Mouse (Mus musculus): ENCODE measurements at regions not wholly inside any gene's neighbourhood (a gene's known extent, or its start where the extent isn't known, plus 50 kb on each side); places are given as distances from the start of the nearest gene placed in this dataset.

GRCm38 (mm10) chr16:62605920-62606319, 180.7 kb downstream of the Nsun3 start:
- H3K4me3 ChIP-seq = no peak overlapping the region
- no peaks in the 10 kb centered on the region for H3K9me3 ChIP-seq
- no peak overlapping the region for H3K4me2 ChIP-seq (replicated peaks)
- no peak overlapping the region for H3K9ac ChIP-seq
- 88% methylated on average over 1 of the region's 1 CpGs for WGBS
- no peaks in the 10 kb centered on the region for H3K36me3 ChIP-seq
- no peaks in the 10 kb centered on the region for H3K27me3 ChIP-seq
- no peaks in the 10 kb centered on the region for H3K4me1 ChIP-seq
- no peak overlapping the region for H3K27ac ChIP-seq
- no peak for ATAC-seq (ENCODE audit: low FRiP score, low read depth)

GRCm38 (mm10) chr16:62562051-62562450, 224.6 kb downstream of the Nsun3 start:
- H3K36me3 ChIP-seq = no peaks in the 10 kb centered on the region
- H3K27ac ChIP-seq = no peak overlapping the region
- no peaks in the 10 kb centered on the region for H3K27me3 ChIP-seq
- H3K9me3 ChIP-seq = no peaks in the 10 kb centered on the region
- H3K9ac ChIP-seq = no peak overlapping the region
- no peak overlapping the region for H3K4me2 ChIP-seq (replicated peaks)
- H3K4me3 ChIP-seq = no peak overlapping the region
- 0 out of 2 replicates have a peak, but pooled peaks have one; percentile 64 for ATAC-seq (ENCODE audit: low FRiP score, low read depth)
- H3K4me1 ChIP-seq = no peaks in the 10 kb centered on the region
- 33% methylated on average over 4 of the region's 4 CpGs for WGBS

DNA sequence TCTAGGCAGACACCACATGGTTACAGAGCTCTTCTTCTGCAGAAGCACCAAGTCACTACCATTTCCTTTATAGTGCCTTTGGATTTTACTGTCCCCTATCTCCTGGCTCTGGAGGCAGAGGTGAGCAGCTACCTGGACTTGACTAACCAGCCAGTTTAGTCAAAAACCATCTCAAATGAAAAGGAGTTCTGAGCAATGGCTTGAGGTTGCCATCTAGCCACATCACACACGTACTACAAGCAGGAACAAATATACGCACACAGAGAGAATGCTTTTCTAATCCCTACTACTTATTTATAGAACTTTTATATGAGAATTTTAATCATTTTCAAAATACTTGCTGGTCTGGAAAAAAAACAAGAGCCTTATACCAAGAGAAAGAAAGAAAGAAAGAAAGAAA, 243.5 kb downstream of the Nsun3 start:
- no peaks in the 10 kb centered on the region for H3K27me3 ChIP-seq
- no peaks in the 10 kb centered on the region for H3K9me3 ChIP-seq
- no peak for ATAC-seq (ENCODE audit: low FRiP score, low read depth)
- no peak overlapping the region for H3K4me2 ChIP-seq (replicated peaks)
- 75% methylated on average over 2 of the region's 2 CpGs for WGBS
- no peak overlapping the region for H3K9ac ChIP-seq
- H3K27ac ChIP-seq = no peak overlapping the region
- H3K36me3 ChIP-seq = no peaks in the 10 kb centered on the region
- H3K4me1 ChIP-seq = no peaks in the 10 kb centered on the region
- H3K4me3 ChIP-seq = no peak overlapping the region

DNA sequence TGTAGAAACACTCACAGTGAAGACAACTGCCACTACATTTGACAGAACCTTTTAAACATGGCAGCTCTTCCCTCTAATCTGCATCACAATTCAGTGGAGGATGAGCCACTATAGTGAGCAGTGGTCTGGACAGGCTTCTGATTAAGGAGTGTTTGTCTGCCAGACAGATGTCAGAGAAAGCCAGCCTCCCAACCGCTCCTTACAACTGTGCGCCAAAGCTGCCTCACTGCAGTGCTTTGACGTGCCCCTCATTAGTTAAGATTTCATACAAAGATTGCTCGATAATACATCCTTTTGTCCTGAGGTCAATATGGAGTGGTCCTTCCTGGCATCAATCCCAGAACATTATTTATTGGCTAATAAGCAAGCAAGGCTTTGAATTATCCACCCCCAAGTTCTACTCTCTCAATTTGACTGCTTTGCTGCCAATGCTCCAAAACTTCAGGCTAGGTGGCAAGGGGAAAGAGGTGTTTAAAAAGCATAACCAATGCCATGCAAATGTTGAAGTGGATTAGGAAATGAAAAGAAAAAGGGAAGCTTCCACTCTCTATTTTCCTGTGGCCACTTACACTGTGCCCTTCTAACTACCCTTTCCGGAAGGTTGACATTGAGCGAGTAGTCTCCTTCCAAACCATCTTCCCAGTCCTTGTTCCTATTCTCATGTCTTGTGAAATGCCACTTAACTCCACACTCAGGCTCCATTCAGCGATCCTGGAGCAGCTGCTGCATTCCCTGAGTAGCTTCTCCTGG, 248.7 kb downstream of the Nsun3 start:
- Histone ChIP-seq H3K9me3 (no peaks in the 10 kb centered on the region), H3K9ac (no peak overlapping the region), H3K4me1 (no peaks in the 10 kb centered on the region), H3K27me3 (no peaks in the 10 kb centered on the region), H3K27ac (no peak overlapping the region), H3K4me3 (no peak overlapping the region), H3K36me3 (no peaks in the 10 kb centered on the region), H3K4me2 (replicated peaks) (no peak overlapping the region)
- ATAC-seq (ENCODE audit: low FRiP score, low read depth) = no peak
- WGBS = 76% methylated on average over 7 of the region's 7 CpGs

DNA sequence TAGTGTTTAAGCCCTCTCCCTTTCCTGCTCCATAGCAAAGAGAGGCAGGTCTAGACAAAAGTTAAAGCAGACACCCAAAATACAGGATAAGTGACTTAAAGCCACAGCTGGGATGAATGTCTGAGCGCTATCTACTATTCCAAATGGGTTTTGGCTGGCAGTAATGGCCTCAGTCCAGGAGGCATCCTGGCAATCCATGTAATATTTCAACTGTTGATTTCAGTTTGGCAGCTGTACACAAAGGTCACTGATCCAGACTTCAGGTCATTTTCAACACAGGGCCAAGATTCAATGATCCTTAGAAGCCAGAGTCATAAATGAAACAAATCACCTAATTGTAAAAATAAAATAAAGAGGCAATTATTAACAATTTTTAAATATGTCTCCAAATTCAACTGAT, 277.3 kb downstream of the Nsun3 start:
- Histone ChIP-seq H3K27me3 (no peaks in the 10 kb centered on the region), H3K4me3 (no peak overlapping the region), H3K4me2 (replicated peaks) (no peak overlapping the region), H3K4me1 (no peaks in the 10 kb centered on the region), H3K36me3 (no peaks in the 10 kb centered on the region), H3K9ac (no peak overlapping the region), H3K9me3 (no peaks in the 10 kb centered on the region), H3K27ac (no peak overlapping the region)
- WGBS = 91% methylated on average over 1 of the region's 1 CpGs
- no peak for ATAC-seq (ENCODE audit: low FRiP score, low read depth)

GRCm38 (mm10) chr16:62506725-62507482, 279.7 kb downstream of the Nsun3 start:
- Histone ChIP-seq H3K27me3 (no peaks in the 10 kb centered on the region), H3K27ac (no peak overlapping the region), H3K4me2 (replicated peaks) (no peak overlapping the region), H3K9ac (no peak overlapping the region), H3K9me3 (no peaks in the 10 kb centered on the region), H3K36me3 (no peaks in the 10 kb centered on the region), H3K4me1 (no peaks in the 10 kb centered on the region), H3K4me3 (no peak overlapping the region)
- no peak for ATAC-seq (ENCODE audit: low FRiP score, low read depth)
- WGBS = 55% methylated on average over 2 of the region's 2 CpGs

- Histone ChIP-seq H3K9ac (no peak overlapping the region), H3K9me3 (no peaks in the 10 kb centered on the region), H3K36me3 (no peaks in the 10 kb centered on the region), H3K27me3 (no peaks in the 10 kb centered on the region), H3K4me3 (no peak overlapping the region), H3K4me1 (no peaks in the 10 kb centered on the region), H3K4me2 (replicated peaks) (no peak overlapping the region), H3K27ac (no peak overlapping the region)
- WGBS = 52% methylated on average over 6 of the region's 6 CpGs
- ATAC-seq (ENCODE audit: low FRiP score, low read depth) = no peak
These were observed 285.7 kb downstream of the Nsun3 start for GRCm38 (mm10) chr16:62500870-62501269.

DNA sequence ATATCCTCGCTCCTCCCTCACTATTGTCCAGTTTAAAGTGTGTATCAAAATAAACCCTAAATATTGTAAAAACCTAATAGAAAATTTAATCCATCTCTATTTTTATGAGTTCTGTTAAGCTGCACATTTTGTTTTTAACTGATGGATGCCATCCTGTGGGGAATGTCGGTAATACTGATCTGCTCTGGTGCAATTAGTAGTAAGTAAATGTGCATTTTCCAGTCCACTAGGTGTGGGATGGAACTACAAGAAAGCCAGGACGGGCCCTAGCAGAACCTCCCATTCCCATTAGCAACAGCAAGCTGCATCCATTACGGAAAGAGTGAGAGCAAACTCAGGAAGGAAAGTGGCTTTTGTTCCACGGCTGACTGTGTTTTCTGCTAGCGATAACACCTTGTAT, 286.3 kb downstream of the Nsun3 start:
- 62% methylated on average over 6 of the region's 6 CpGs for WGBS
- Histone ChIP-seq H3K36me3 (no peaks in the 10 kb centered on the region), H3K9ac (no peak overlapping the region), H3K4me2 (replicated peaks) (no peak overlapping the region), H3K4me3 (no peak overlapping the region), H3K27me3 (no peaks in the 10 kb centered on the region), H3K27ac (no peak overlapping the region), H3K9me3 (no peaks in the 10 kb centered on the region), H3K4me1 (no peaks in the 10 kb centered on the region)
- no peak for ATAC-seq (ENCODE audit: low FRiP score, low read depth)

GRCm38 (mm10) chr16:62498761-62499160, 287.9 kb downstream of the Nsun3 start:
- H3K27ac ChIP-seq = no peak overlapping the region
- WGBS = 77% methylated on average over 5 of the region's 5 CpGs
- no peaks in the 10 kb centered on the region for H3K4me1 ChIP-seq
- H3K27me3 ChIP-seq = no peaks in the 10 kb centered on the region
- no peak for ATAC-seq (ENCODE audit: low FRiP score, low read depth)
- H3K9ac ChIP-seq = no peak overlapping the region
- H3K36me3 ChIP-seq = no peaks in the 10 kb centered on the region
- H3K4me2 ChIP-seq (replicated peaks) = no peak overlapping the region
- H3K4me3 ChIP-seq = no peak overlapping the region
- no peaks in the 10 kb centered on the region for H3K9me3 ChIP-seq

DNA sequence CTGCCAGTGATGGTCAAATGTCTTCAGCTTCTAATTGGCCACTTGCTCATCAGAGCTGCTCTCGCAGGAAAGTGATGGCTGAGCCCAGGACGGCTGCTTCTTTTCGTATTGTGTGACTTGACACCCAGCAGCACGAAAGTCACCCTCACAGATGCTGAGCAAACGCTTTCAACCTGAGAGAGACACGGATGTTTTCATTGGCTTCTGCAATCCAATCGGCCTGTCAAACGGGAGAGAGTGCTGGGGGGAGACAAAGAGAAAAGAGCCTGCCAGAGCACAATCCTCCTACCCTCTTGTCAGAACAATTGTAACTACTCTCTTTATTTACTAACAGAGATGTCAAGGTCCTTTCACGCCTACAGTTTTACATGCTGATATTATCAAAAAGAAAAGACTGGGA, 289.9 kb downstream of the Nsun3 start:
- Histone ChIP-seq H3K9ac (no peak overlapping the region), H3K4me2 (replicated peaks) (no peak overlapping the region), H3K36me3 (no peaks in the 10 kb centered on the region), H3K4me3 (no peak overlapping the region), H3K4me1 (no peaks in the 10 kb centered on the region), H3K27me3 (no peaks in the 10 kb centered on the region), H3K9me3 (no peaks in the 10 kb centered on the region), H3K27ac (no peak overlapping the region)
- 57% methylated on average over 9 of the region's 9 CpGs for WGBS
- no peak for ATAC-seq (ENCODE audit: low FRiP score, low read depth)

DNA sequence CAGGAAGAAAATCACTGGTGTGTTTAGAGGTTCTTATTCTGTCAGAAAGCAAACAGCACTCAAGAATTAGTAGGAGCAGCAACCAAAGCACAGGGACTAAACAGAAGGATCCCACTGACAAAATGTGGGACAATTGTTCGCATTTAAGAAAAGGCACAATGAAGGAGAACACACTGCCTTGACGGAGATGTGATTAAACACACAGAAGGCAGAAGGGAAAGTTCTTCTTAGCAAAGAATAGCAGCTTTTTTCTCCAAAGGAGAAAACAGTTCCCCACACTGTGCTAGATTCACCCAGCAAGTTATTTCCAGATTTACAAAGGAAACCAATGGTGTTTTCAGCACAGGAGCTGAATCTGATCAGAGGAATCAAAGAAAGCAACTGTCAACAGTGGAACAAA, 316.5 kb downstream of the Nsun3 start:
- no peak overlapping the region for H3K4me2 ChIP-seq (replicated peaks)
- H3K36me3 ChIP-seq = no peaks in the 10 kb centered on the region
- WGBS = 74% methylated on average over 2 of the region's 2 CpGs
- peaks cover 18% of the 10 kb centered on the region for H3K4me1 ChIP-seq
- H3K27ac ChIP-seq = no peak overlapping the region
- H3K27me3 ChIP-seq = 0 out of 2 replicates have a peak, but pooled peaks cover 5% of the 10 kb centered on the region
- ATAC-seq (ENCODE audit: low FRiP score, low read depth) = no peak
- H3K4me3 ChIP-seq = no peak overlapping the region
- no peak overlapping the region for H3K9ac ChIP-seq
- H3K9me3 ChIP-seq = no peaks in the 10 kb centered on the region

DNA sequence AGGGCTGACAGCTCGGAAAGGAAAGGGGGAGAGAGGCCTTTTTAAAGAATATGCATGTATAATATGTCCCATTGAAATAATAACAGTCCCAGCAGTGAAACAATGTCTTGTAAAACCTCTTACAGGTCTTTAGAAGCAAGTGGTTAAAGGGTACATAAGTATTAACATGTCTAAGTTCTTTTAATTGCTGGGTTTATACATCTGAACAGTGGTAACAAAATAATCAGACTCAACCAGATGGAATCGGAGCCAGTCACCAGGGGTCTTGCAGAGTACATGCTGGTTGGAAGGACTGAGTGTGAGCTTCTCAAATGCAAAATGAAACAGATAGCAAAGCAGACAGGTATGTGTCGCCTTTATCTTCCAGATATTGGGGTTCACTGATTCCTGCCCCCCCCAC, 317.3 kb downstream of the Nsun3 start:
- 25% methylated on average over 3 of the region's 3 CpGs for WGBS
- peak; percentile 61; the same call in 1 of the 2 replicates for ATAC-seq (ENCODE audit: low FRiP score, low read depth)

More for the DNA sequence above, 317.3 kb downstream of the Nsun3 start:
- Histone ChIP-seq H3K9me3 (no peaks in the 10 kb centered on the region), H3K36me3 (no peaks in the 10 kb centered on the region), H3K27ac (no peak overlapping the region), H3K9ac (no peak overlapping the region), H3K4me1 (peaks cover 18% of the 10 kb centered on the region), H3K27me3 (0 out of 2 replicates have a peak, but pooled peaks cover 5% of the 10 kb centered on the region), H3K4me2 (replicated peaks) (peak overlapping the region; percentile 23; the same call in 1 of the 2 replicates), H3K4me3 (no peak overlapping the region)

All from limb, embryonic 13.5 days (tissue).